Mouse (Mus musculus) CD4-positive, CD25-positive, alpha-beta regulatory T cell, adult 4 months (primary cell): Measurements from ENCODE around the gene Pyy. TPM values are rescaled to one million over a fixed set of nuclear protein-coding genes. Genes with fewer than 3 reads are reported as not detected.

Source experiments
- ATAC-seq: one replicate; pipeline ENCODE4 v1.8.0; 2017
- polyA plus RNA-seq, 2 experiments: library from polyadenylated mRNA; unstranded; fragments of 100-300 nt; shearing (Covaris generic); gene quantifications; one replicate each; pipeline ENCODE4 v1.2.1; 2017

The Pyy gene
- polyA plus RNA-seq, 2 experiments from 2014 or later: not detected

- ATAC-seq: peak; percentile 47
Measured at GRCm38 (mm10) chr11:102089088-102089808, 18.4 kb downstream of the Pyy start.

GRCm38 (mm10) chr11:102087931-102088898 lies 19.4 kb downstream of the Pyy start, which contains the start of gene Mpp2:
Gene Mpp2, minus strand, starts transcription at chr11:102088515.
- ATAC-seq: peak; percentile 23

DNA sequence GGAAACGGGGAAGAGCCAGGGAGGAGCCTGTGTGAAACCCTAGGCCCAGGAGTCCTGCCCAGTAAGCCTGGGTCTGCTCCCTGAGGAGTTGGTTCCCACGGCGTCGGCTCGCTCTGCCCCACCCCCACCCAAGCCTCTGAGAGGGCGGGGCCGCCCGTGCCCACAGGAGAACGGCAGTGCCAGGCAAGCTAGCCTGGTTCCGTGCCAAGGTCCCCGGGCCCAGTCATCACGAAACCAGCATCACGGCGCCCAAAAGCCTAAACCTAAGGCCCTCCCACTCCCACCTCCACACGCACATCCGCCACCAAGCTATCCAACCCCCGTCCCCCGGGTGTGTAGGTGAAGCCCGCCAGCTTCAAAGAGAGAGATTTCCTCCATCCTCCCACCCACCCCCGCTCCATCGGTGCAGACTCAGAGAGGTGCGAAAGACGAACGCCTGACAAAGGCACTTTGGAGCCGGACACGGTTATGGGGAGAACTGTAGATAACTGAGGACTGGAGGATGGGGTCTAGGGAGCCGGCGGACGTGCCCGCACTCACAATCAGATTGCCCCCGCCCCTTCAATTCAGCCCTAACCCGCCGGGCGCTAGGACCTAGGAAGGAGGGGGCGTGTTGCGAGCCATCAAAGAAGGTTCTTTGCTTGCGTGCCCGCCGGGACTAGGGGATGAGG lies 20.4 kb downstream of the Pyy start:
- ATAC-seq: peak; percentile 88

GRCm38 (mm10) chr11:102086331-102086730 lies 21.3 kb downstream of the Pyy start:
- no peak for ATAC-seq

GRCm38 (mm10) chr11:102084159-102084558 lies 23.5 kb downstream of the Pyy start:
- ATAC-seq: no peak

- ATAC-seq: no peak
Measured at GRCm38 (mm10) chr11:102083193-102083592, 24.4 kb downstream of the Pyy start.

DNA sequence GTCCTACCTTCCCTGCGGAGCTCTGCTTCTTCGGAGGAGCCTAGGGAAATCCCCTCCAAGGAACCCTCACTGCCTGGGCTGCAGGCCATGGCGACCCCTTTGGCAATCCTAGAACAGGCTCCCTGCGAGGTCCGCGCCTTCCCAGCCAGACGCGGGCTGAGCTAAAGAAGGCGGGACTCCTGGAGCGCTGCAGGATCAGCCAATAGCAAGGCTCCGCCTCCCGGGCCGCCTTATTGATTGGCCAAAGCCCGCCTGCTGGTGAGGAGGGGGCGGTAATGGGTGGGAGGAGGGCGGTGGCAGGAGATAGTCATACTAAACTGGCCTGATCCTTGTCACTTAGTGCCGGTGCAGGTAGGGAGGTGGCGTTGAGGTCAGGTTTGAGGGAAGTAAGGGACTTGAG lies 25.3 kb downstream of the Pyy start:
- no peak for ATAC-seq

DNA sequence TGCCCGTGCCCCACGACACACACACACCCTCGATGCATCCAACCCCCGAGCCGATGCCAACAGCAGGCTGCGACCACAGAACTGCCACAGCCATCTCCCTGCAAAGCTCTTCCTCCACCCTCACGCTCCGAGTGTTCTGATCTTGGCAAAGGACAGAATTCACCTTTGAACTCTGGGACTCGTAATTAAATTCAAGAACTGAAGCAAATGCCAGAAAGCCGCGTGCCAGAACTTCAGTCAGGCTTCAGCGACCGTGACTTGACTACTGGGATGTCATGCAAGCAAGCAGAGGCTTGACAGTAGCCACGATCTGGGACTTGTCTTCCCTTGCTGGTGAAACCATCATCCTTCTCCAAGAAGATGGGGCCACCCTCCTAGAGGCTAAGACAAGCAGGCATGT lies 33.9 kb downstream of the Pyy start:
- ATAC-seq: no peak

DNA sequence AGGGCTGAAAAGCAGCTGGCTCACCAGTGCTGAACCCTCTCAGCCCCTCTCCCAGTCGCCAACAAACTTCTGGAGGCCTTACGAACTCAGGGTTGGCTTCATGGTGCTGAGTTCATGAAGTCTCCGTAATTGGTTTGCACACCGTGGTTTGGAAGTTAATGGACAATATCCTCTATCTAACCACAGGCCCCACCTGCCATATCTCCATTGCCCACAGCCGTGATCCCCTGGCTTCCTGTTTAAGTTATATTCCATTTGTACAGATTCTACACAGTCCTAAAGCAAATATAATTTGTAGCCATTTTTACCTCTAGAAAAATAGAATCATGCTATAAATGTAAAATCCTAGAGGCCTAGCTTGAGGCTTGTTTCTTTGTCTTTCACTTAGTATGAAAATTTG lies 34.9 kb downstream of the Pyy start:
- ATAC-seq: no peak

- ATAC-seq: no peak
Measured at GRCm38 (mm10) chr11:102070426-102070825, 37.2 kb downstream of the Pyy start.

- ATAC-seq: no peak
Measured at GRCm38 (mm10) chr11:102069633-102070032, 38.0 kb downstream of the Pyy start.

- ATAC-seq: no peak
Measured at GRCm38 (mm10) chr11:102068969-102069368, 38.7 kb downstream of the Pyy start.

GRCm38 (mm10) chr11:102063076-102063475 lies 44.6 kb downstream of the Pyy start:
- ATAC-seq: no peak

DNA sequence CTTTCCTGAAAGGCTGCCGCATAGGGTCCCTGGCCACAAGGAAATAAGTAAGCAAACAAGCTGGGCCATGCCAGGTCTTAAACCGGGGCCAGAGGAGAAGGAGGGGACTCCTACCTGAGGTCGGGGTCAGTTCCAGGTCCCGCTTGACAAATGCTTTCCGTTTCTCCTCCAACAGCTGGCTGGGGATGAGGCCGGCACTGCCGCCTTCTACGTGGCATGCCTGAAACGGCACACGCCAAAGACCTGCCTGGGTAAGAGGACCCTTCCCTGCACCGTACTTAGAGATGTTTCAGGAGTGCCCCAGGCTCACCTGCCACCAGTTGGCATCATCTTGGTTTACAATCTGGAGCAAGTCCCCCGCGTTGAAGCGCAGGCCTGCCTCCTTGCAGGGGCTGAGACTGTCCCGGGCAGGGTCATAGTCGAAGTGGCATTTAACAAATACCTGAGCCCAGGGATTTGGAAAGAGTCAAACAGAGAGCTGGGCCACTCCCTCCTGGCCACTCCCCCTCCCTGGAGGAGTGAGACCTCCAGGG lies 45.6 kb downstream of the Pyy start:
- no peak for ATAC-seq

GRCm38 (mm10) chr11:102061236-102061940 lies 46.2 kb downstream of the Pyy start:
- peak; percentile 37 for ATAC-seq

Other genes with a start within 250 kb of the Pyy start
- not detected for gene Meox1, start 213.5 kb downstream of the Pyy start, polyA plus RNA-seq
- gene Sost, start 140.8 kb downstream of the Pyy start, polyA plus RNA-seq: not detected
- not detected for gene Cfap97d1, start 123.6 kb downstream of the Pyy start, polyA plus RNA-seq
- gene Dusp3, start 120.8 kb downstream of the Pyy start, polyA plus RNA-seq: 1 to 10 TPM; 1.6 to 1.7 TPM
- under 1 TPM in 1 of 2 experiments, not detected in 1; 0.42 TPM for gene Mpp3, start 79.4 kb downstream of the Pyy start, polyA plus RNA-seq
- not detected for gene Cd300lg, start 66.3 kb downstream of the Pyy start, polyA plus RNA-seq
- gene Mpp2, start 19.3 kb downstream of the Pyy start, polyA plus RNA-seq: 1 to 10 TPM; 1.3 to 3.6 TPM
- gene Ppy, start 6.5 kb downstream of the Pyy start, polyA plus RNA-seq: not detected
- not detected for gene Nags, start 37.7 kb upstream of the Pyy start, polyA plus RNA-seq
- gene Tmem101, start 48.6 kb upstream of the Pyy start, polyA plus RNA-seq: 10 to 100 TPM; 10.8 to 19.6 TPM
- 10 to 100 TPM; 33.4 to 69.4 TPM for gene Lsm12, start 77.5 kb upstream of the Pyy start, polyA plus RNA-seq
- gene G6pc3, start 81.8 kb upstream of the Pyy start, polyA plus RNA-seq: 10 to 100 TPM; 29.1 to 53.9 TPM
- 10 to 100 TPM in 1 of 2 experiments, 1 to 10 TPM in 1; 6.5 to 12.3 TPM for gene Hdac5, start 122.3 kb upstream of the Pyy start, polyA plus RNA-seq
- gene BC030867, start 141.1 kb upstream of the Pyy start, polyA plus RNA-seq: 1 to 10 TPM in 1 of 2 experiments, under 1 TPM in 1; 0.40 to 1.8 TPM
- gene Asb16, start 160.9 kb upstream of the Pyy start, polyA plus RNA-seq: not detected
- gene Tmub2, start 177.1 kb upstream of the Pyy start, polyA plus RNA-seq: 10 to 100 TPM; 64.7 to 80.5 TPM
- 1 to 10 TPM; 7.2 to 7.3 TPM for gene Atxn7l3, start 188.8 kb upstream of the Pyy start, polyA plus RNA-seq
- 10 to 100 TPM; 46.1 to 51.1 TPM for gene Ubtf, start 211.9 kb upstream of the Pyy start, polyA plus RNA-seq